Mouse (Mus musculus) monocyte, adult 2 months (primary cell): ENCODE data around the gene Gfy.

Experiments
- DNase-seq, 2 experiments: peaks; one replicate each; pipeline ENCODE4 v3.0.0; 2022; ENCODE audit warnings: low spot score in 2 of 2, low read depth in 1 of 2

Gene Gfy

DNA sequence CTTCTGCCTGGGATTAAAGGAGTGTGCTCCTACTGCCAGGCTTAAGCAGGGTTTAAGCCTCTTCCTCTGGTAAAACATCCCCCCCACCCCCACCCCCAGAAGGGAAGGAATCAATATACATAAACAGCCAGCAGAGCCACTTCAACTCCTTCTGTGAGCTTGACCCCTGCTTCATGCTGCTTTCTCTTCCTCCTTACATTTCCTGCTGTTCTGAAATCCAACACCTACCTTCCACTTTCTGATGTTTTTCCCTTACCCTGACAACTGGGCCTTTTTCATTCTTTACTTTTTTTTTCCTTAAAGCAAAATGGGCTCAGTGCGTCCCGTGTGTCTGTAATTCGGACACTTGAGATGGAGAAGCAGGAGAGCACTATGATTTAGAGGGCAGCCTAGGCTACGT, 29.0 kb downstream of the Gfy start:
- DNase-seq: no peak

GRCm38 (mm10) chr7:45149545-45149944, 29.8 kb downstream of the Gfy start:
- no peak for DNase-seq

DNA sequence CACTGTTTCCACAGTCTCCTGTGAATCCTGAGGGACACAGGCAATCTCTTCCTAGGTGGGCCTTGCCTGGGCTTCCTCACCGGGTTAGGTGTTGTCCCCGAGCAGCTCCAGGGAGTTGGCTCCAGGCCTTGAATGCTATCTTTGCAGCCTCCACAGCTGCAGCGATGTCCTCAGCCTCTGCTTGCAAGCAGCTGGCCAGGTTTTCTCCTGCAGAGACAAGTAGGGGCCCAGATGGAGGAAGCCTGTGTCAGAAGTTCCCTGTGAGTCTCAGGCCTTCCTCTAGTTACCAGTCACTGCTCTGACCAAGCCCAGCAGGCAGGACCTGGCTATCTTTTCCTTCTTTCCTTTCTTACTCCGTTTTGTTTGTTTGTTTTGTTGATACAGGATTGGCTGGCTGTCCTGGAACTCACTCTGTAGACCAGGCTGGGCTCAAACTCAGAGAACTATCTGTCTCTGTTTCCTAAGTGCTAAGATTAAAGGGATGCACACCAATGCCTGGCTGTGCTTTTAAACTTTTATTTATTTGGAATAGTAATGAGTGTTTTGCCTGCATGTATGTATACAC, 30.8 kb downstream of the Gfy start:
- DNase-seq: no peak

DNA sequence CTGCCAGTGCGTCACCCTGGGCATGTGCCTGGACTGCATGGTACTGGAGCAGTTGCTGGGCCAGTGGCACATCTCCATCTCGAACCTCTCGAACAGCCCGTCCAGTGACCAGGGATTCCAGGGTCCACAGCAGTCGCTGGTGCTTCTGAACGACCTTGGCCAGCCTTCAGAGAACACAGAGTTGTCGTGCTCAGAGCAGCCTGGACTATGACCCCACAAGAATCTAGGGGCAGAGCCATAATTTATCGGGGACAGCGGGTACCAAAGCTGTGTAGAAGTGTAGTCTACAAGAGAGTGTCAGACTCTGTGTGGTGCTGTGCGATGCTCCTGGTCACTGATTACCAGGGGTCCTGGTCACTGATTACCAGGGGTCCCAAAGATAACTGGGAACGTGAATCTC, 31.5 kb downstream of the Gfy start:
- DNase-seq: no peak

GRCm38 (mm10) chr7:45147267-45147666, 32.1 kb downstream of the Gfy start:
- no peak for DNase-seq

DNA sequence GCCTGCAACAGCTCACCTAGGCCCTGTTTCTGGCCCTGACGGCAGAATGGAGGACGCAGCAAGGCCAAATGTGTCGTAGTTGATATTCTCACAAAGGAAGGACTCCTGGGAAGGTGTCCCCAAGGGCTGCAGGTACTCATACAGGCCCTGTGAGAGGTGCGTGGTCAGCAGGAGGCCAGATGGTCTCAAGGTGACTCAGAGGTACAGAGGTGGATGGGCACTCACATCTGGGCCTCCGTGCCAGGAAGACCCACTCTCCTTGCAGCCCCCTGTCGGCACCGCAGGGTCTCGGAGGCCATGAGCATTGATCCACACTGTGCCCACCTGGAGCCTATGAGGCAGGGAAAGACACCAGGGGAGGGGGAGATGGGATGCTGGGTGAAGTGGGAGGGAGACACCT, 33.9 kb downstream of the Gfy start:
- DNase-seq: no peak

DNA sequence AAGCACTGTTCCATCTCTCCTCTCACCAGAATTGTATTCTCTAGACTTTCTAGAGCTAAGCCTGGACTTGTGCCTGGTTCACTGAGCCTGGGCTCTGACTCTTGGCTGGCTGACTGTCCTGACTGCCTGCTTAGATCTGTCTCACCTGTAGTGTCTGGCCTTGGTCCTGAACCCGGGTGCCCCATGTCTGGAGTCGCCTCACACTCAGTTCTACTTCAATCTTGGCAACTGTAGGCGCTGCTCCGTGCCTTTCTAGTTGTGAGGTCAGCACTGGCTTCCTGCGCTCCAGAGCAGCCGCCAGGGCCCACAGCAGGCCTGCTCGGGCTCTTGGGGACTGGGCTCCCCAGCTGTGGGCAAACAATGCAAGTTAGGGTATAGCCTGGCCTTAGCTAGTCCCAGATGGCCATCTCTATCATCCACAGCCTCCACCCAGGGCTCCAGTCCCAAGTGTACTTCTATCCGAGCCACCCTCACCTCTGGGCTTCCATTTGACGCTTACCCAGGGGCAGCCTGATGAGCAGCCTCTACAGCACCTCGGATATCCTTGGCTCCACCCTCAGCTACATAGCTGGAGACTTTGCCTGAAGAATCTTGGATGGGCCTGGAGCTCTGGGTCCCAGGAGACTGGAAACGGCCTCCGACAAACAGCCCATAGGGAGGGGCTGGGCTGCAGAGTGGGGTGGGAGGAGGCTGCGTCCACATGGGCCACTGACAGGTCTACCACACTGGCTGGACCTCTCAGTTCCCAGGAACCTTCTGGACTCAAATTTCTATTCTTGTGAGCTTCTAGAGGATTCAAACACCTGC, 34.8 kb downstream of the Gfy start:
- DNase-seq: no peak

DNA sequence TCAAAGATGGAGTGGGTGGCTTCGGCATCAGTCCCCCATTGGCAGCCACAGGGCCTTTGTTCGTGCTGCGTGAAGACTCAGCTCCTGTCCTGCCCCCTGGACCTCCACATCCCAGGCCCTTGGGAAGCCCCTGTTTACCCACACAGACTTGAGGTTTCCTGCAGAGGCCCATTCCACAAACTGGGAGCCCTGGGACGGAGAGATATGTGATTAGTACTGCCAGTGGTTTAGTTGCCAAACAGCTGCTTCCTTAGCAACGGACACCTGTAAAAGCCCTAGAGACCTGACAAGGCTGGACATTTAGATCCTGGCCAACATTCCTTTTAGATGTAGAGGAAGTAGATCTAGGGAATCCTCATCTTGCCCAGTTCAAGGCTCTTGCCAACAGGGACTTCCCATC, 37.5 kb downstream of the Gfy start:
- DNase-seq: no peak

- DNase-seq: no peak
Observed at GRCm38 (mm10) chr7:45141319-45141718, 38.0 kb downstream of the Gfy start.

GRCm38 (mm10) chr7:45139904-45140723, 39.3 kb downstream of the Gfy start:
- no peak for DNase-seq

DNA sequence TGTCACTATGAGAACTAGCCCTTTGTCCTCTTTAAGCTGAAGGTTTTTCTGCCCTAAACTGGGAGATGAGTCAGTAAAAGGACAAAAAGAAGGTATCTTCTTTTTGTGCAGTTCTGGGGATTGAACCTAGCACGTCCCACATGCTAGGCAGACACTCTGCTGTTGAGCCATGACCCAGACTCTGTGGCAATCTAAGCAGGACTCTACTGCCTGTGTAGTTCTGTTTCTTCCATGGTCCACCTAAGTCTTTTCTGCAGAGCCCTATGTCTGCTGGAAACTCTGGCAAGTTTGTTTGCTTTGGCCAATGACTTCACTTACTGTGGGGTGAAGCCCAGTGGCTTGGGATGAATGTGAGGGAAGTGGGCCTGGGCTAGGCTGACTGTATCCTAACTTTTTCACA, 41.0 kb downstream of the Gfy start:
- DNase-seq: no peak

DNA sequence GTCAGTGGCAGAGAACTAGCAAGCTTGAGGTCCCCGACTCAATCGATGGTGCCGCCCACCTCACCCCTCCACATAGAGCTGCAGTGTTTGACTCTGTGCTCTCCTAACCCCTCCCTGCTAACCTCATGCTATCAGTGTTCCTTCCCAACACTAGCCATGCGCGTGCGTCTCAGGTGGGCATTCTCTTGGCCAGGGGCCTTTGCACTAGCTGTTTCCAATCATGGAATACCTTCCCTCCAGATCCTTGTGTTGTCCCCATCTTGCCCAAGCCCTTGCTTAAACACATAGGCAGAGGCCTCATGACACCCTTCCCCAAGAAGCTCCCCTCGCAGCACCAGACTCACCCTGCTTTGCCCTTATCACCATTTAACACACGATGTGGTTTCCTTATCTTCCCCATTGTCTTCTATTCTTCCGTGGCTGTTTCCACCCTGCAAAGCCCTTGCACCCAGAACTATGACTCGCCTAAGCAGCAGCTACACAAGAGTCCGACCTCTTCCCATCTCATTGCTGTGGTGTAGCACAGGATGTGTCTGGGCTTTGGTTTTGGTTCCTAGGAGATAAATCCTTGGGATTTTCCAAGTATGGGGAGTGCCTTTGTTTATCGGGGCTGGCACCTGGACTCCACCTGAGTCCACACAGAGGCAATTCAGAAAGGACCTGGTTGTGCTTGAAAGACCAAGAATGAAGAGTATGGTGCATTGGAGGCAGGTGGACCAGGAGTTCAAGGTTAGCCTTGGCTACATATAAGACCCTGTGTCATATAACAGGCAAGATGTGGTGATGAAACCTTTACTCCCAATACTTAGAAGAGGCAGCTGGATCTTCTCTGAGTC, 42.0 kb downstream of the Gfy start:
- no peak for DNase-seq

- DNase-seq: peak; percentile 63 to 87
Observed at GRCm38 (mm10) chr7:45135993-45136567, 43.3 kb downstream of the Gfy start, which contains the start of the genes Gm45713 and Flt3l. TSS of gene Gm45713 (minus strand) at chr7:45136231. TSS of gene Flt3l (minus strand) at chr7:45136432.

DNA sequence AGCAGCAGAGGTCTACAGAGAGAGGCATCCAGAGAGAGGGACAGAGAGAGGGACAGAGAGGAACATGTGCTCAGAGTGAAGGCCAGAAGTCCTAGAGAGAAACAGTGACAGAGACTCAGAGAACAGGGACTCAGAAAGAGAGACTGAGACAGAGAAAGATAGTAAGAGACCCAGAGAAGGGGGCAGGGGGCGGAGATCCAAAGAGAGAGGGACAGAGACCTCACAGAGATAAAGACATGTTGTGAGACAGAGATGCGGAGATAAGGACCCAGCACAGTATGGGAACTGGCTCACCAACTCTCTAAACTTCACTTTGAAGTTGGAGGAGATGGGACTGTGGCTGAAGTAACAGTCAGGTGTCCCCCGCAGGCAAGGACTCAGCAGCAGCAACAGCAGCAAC, 44.0 kb downstream of the Gfy start:
- DNase-seq: no peak

DNA sequence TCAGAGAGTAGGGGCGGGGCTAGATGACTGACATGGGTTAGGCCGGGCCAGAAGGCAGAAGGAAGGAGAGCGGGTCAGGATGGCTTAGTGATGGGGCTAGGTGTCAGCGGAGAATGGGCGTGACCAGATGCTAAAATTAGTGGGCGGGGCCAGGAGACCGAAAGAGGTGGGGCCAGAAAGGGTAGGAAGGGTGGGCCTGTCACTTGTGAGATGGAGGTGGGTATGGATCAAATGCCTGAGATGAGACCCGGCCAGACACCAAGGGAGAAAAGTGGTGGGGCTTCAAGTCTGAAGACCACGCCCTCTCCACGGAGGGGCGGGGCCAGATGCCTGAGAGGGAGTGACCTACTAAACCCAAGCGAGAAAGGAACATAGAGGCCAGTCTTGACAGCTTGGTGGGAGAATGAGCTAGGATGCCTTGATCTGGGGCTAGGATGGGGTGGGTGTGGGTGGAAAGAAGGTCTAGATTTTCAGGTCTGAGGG, 44.8 kb downstream of the Gfy start:
- no peak for DNase-seq

- no peak for DNase-seq
Observed at GRCm38 (mm10) chr7:45133446-45134159, 45.8 kb downstream of the Gfy start.

GRCm38 (mm10) chr7:45131850-45132249, 47.5 kb downstream of the Gfy start:
- no peak for DNase-seq

GRCm38 (mm10) chr7:45129776-45130512, 49.4 kb downstream of the Gfy start:
- DNase-seq: no peak

DNA sequence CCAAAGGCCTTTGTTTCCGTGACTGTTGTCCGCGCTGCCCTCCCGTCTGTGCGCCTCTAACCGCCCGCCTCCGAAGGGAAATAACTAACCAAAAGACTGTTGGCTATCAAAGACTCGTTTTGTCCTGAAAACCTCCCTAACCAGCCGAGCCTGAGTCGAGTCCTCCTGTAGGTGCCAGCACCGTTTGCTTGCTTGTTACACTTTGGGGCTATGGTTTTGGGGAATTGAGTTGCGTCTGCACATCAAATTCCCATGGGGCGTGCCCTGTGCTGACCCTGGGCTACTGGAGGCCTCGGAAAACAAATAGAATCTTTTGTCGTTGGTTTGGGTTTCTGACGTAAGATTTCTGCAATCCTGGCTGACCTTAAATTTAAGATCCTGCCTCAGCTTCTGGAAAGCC, 50.1 kb downstream of the Gfy start:
- no peak for DNase-seq
